Mouse (Mus musculus): Measurements from ENCODE around the gene Vangl2. TPM values are rescaled to one million over a fixed set of nuclear protein-coding genes. Genes with fewer than 3 reads are reported as not detected.

The Vangl2 gene
- total RNA-seq, 2 experiments from 2014 or later = 17.4 to 21.5 TPM

DNA sequence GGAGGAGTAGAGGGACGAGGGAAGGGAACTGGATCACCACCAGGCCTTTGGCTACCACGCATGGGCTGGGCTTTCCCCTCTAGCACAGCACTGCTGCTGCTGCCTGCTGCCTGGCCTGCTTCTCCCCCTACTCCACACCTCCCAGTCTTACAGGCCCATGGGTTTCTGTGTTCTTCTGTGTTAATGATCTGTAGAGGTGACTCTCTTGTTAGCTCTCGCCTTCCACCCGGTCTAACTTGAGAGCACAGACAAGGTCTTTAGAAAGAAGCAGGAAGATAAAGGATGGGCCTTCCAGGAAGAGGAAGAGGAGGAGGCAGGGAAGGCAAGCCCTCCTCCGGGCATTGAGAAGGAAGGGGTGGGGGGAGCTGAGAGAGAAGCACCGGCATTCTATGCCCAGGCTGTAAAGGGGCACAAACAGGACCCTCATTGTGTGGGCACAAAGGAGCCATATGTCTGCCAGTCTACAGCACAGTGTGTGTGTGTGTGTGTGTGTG, 20.0 kb upstream of the Vangl2 start:
- no peak for DNase-seq (ENCODE audit: low spot score in 2 of 2)
- intact Hi-C loops (cut with DNase I) = loop anchor here (5.0 to 10.0 kb wide), 2 partner anchors 34 to 267 kb away; partner anchors contain the start of genes Copa and Ncstn

DNA sequence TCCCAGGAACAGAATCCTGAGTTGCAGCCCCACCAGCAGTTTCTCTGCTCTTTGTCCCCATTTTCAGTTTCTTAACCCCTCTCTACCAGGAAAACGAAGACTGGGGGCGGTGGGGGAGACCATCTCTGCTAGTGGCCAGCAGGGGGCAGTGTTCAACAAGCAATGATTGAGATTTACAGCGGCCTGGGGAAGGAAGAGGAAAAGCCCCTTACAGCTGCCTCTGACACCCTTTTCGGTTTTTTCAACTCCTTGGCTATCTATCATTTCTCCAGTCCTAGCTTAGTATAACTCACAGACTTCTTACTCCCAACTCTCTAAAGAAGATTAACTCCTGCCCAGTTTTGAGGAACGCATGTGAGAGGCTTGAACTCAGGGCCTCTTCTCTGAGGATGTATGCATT, 18.7 kb upstream of the Vangl2 start:
- intact Hi-C loops (cut with DNase I) = loop anchor here (5.0 to 10.0 kb wide), 2 partner anchors 35 to 268 kb away; partner anchors contain the start of genes Copa and Ncstn
- peak; percentile 66 to 73 for DNase-seq (ENCODE audit: low spot score in 2 of 2)

DNA sequence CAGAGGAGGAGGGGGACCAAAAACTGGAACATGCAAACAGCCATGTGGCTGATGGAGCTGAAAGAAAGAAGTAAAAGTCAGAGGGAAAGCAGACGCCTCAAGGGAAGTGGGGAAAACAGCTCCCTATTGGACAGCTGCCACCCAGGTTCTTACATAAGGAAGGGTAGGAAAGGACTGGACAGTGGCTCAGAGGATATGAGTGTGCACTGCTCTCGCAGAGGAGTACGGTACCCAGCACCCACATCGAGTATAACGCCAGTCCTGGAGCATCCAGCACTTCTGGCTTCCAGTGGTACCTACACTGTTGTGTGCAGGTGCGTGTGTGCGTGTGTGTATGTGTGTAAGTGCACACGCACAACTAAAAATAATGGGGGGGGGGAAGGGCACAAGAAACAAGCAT, 18.2 kb upstream of the Vangl2 start:
- no peak for DNase-seq (ENCODE audit: low spot score in 2 of 2)
- intact Hi-C loops (cut with DNase I) = loop anchor here (5.0 to 10.0 kb wide), 2 partner anchors 36 to 268 kb away; partner anchors contain the start of genes Copa and Ncstn

DNA sequence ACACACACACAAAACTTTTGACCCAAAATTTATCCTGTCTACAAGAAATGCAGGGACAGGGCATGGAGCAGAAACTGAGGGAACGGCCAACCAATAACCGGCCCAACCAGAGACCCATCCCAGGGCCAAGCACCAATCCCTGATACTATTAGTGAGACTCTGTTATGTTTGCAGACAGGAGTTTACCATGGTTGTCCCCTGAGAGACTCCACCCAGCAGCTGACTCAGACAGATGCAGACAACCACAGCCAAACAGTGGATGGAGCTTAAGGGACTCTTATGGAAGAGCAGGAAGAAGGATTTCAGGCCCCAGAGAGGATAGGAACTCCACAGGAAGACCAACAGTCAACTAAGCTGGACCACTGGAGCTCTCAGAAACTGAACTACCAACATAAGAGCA, 1.7 kb upstream of the Vangl2 start:
- intact Hi-C loops (cut with DNase I) = no loop called here
- no peak for DNase-seq (ENCODE audit: low spot score in 2 of 2)

DNA sequence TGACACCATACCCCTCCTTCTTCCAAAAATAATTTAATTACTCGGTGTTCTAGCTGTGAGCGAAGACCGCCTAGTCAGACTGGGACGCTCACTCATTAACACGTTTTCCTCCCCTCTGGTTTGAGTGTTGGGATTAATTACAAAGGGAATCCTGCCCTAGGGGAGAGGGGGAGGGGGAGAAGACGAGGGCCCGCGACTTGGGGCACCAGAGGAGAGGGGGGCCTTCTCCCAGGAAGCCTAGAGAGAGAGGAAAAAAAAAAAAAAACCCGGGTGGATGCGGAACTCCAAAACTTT, 488 bp downstream of the Vangl2 start:
- intact Hi-C loops (cut with DNase I) = no loop called here
- DNase-seq (ENCODE audit: low spot score in 2 of 2) = no peak

DNA sequence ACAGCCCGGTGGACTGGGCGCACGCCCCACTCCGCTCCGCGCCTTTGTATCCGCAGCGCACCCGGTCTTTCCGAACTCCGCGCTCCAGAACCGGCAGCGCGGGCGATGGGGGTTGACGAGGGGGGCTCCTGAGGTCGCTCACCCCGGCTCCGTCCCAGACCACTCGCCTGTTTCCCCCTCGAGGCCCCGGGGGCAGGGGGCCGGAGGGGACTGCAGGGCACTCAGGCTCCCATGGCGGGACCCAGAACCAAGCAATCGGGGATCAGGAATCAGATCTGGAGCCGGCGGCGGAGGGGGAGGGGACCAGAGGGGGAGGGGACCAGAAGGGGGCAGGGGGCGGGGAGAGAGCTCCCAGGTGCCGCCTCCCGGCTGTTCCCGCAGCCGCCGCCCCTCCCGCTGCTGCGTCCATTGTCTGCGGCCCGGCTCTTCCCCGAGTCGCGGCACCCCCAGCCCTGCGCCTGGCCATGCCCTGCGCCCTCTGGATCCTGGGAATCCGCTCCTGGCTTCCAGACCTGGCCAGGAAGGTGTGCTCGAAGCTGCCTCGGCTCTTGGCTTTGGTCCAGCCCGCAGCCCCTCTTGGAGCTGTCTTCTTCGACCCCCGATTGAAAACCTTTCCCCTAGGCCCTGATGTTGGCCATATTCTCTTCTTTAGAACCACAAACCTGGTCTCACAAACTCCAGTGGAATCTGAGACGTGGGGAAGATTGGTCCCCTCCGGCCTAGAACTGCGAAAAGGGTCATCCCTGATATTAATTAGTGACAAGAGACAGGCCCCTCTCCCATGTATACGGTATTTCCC, 1.0 kb downstream of the Vangl2 start:
- intact Hi-C loops (cut with DNase I) = no loop called here
- peak; percentile 82 to 87 for DNase-seq (ENCODE audit: low spot score in 2 of 2)

DNA sequence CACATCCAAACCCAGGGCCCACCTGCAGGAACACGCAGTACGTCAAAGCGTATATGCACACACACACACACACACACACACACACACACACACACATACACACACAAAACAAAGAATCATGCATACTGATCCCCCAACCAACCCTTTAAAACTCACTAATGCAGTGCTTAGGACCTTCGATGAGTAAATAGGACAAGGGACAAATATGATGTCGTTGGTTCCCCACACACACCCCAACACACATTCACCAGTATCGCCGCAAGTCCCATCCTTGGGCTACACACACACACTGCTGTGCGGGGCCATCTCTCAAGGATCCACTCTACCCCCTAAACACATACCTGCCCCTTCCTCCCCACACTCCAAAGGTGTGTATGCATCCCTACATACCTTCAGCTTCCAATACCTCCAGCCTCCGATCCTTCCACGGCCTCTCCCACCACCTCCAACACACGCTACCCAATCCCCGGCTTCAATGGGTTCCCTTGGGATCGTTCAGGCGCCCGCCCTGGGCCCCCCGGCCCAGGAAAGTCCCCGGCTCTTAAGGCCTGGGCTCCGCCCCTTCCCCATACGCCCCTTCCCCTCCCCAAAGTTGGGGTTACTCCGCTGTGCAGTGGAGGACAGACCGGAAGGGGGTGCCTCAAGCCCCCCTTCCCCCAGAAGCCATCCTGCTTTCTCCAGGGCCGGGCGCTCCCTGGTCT, 1.9 kb downstream of the Vangl2 start:
- intact Hi-C loops (cut with DNase I) = no loop called here
- DNase-seq (ENCODE audit: low spot score in 2 of 2) = no peak

DNA sequence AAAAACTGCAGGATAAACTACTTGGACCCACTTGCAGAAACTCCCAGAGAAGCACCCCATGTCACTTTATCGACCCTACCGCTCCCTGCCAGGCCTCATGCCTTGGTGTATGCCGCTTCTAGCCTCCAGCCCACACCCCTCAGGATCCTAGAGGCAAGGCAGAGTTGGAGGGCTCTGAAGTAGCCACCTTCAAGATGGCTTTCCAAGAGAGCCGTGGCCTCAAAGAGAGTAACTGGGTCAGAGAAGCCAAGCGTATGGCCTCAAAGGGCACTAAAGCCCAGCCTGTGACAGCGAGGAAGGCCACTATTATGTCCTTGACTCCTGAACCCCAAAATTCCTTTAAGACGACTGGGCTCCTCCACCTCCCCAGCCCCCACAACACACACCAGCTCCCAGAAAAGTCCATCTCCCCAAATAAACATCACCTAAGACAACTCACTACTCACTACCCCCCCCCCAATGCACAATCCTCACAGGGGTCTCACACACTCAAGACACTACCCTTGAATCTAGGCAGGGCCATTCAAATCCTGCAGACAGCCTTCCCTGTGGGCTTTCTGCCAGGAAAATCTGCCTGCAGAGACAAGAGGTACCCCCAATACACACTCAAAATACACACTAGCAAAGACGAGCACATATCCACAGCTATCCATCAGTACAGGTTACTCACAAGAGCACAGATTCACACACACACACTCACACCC, 2.9 kb downstream of the Vangl2 start:
- intact Hi-C loops (cut with DNase I) = no loop called here
- DNase-seq (ENCODE audit: low spot score in 2 of 2) = no peak

DNA sequence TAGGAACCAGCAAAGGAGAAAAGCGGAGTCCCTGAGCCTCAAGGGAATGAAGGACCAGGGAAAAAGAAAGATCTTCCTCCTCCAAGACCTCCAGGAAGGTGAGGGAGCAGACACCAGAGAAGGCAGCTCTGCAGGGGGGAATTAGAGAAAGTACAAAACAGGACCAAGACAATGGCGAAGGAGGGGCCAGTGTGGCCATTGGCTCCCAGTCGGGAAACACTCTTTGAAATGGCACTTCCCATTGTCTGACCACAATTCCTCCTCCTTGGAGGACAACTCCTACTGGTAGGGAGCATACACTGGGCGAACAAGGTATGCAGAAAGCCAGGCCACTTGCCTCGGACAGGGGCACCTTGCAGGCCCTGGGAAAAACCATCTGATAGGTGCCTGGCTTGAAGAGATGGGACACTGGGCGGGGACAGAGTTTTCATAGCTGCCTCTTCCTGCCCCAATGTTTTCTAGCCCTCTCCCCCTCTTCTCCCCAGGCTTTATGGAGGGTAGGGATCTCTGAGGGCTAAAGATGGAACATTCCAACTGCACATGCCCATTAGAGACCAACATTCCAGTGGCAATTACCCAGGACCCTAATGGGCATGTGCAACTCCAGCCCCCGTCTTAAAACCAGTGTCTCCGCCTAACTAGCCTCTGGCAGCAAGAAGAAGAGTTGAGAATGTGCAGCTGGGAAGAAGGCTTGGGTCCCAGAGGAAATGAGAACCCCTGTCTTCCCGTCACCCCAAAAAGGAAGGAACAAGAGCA, 3.9 kb downstream of the Vangl2 start:
- intact Hi-C loops (cut with DNase I) = no loop called here
- no peak for DNase-seq (ENCODE audit: low spot score in 2 of 2)

DNA sequence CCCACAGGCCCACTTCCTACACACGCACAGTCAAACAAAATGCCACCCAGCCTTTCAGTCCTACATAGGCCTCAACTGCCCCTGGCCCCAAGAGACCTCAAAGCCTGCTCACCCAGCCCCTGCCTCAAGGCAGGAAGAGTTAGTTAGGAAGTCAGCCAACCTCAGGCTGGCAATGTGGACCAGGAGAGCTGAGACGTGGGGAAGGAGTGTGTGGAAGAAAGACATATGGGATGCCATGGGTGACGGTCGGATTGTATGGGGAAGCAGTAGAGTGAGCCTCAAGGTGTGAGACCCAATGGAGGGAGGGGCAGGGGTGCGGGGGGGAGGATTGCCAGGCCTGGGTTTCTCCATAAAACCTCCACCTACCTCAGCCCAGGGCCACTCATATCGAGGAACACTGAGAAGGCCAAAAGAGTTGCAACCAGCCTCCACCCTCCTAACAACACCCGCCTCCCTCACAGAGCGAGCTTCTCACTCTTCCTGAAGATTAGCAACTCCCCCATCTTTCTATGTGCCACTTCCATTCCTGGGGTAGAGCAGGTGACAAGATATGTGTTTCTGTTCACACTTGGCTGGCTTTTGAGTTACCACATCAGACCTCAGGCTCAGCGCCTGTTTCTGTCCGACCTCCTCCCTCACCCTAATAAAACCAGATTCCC, 8.3 kb downstream of the Vangl2 start:
- intact Hi-C loops (cut with DNase I) = no loop called here
- DNase-seq (ENCODE audit: low spot score in 2 of 2) = no peak

DNA sequence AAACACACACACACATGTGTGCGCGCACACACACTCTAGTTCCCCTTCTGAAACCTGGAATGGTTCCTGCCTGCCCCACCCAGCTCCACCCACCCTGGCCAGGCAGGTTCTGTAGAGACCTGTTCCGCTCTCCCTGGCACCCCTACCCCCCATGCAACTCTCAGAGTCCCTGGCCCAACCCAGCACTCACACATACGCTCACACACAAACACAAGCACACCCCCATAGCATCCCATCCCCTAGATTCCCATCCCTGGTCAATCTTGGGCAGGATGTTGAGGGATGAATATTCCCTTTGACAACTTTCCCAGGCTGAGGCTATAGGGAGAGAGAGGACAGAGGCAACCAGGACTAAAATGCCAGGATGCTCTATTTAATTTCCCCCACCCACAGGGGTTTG, 8.9 kb downstream of the Vangl2 start:
- DNase-seq (ENCODE audit: low spot score in 2 of 2) = no peak
- intact Hi-C loops (cut with DNase I) = no loop called here

DNA sequence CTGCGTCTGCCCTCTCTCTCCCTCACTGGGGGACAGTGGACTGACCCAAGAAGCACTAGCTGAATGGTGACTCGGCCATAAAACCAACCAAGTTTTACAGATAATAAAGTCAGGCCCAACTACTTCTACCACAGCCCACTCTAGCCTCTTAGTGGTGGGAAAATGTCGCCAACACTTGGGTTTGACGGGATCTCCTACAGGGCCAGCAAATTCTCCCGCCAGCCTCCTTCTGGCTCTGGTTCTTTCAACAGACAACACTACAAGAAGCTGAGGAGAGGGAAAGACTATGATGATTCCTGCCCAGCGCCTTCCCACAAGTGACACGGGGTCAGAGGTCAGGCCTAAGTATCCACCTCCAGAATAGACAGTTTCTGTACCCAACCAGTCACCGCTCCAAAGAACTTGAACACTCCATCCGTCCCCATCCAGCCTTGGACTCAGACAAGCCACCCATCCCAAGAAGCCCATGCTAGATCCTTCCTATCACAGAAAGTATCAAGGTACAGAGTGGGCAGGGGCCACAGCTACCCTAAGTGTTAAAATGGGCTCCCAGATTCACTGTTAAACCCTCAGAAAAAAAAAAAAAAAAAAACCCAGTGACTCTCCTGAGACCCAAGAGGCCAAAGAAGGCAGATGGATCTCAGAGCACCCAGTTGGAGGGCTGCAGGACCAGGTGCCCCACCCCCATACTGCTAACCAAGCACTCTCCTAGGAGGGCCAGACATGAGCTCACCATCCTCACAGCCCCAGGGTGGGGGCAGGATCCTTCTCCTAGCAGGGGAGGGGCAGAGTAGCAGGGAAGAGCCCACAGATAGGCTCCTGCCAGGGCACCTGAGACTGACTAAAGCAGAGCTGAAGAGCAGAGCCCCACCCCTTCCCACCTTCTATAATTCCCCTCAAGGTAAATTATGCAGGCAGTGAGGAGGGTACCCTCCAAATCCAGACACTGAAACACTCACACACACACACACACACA, 9.6 kb downstream of the Vangl2 start:
- intact Hi-C loops (cut with DNase I) = no loop called here
- DNase-seq (ENCODE audit: low spot score in 2 of 2) = no peak

DNA sequence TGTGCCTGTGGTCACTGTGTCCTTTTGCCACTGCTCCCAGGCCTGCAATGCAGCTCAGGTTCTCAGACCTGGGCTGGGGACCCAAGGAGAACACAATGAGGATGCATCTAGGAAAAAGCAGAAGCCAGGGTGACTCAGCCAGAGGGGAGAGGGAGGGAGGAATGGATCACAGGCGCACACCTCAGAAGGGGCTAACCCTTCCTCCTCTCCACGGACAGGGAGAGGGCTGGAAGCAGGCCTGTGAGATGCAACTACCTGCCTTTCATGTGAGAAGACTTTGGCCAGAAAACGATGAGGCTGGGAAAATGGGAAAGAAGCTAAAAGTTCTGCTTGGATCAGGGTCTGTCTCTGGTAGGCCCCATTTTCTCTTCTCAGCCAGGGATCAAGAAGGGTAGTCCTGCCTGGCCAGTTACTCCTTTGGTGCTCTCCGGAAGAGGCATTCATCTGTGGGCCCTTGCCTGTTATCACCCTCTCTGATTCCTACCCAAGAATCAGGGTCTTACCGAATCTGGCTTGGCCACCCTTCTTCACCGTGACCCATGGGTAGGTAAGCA, 10.7 kb downstream of the Vangl2 start:
- intact Hi-C loops (cut with DNase I) = no loop called here
- DNase-seq (ENCODE audit: low spot score in 2 of 2) = no peak

DNA sequence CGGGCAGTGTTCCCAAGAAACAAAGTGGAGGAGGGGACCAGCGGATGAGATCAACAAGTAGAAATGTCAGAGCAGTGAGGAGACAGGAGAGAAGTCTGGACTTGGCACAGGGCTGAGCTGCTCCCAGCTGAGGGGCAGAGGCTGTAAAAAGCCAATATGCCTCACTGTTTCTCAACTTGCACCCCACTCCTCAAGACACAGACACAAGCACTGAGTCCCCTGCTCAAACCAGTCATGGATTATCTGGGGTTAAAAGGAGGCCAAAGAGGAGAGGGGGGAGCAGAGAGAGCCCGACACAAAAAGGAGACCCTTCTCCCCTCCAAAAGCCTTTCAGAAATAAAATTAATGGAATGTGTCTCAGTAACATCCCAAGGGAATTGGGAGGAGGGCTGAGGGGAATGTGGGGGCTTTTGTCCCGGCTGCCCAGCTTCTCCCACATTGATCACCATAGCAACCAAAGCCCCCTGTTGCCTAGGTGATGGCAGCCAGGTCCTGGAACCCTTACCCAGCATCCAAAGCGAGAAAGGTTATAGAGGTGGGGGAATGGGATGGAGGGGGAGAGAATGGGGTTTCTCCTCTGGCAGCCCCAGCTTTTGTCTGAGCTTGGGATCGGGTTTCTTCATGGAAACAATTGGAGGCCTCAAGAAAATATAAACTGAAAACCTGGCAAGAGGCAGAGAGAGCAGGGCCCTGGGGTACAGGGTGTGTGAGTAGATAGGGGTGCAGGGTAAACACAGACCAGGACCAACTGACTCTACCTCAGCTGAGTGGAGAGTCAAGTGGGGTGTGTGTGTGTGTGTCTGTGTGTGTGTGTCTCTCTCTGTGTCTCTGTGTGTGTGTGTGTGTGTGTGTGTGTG, 11.4 kb downstream of the Vangl2 start:
- intact Hi-C loops (cut with DNase I) = no loop called here
- no peak for DNase-seq (ENCODE audit: low spot score in 2 of 2)

DNA sequence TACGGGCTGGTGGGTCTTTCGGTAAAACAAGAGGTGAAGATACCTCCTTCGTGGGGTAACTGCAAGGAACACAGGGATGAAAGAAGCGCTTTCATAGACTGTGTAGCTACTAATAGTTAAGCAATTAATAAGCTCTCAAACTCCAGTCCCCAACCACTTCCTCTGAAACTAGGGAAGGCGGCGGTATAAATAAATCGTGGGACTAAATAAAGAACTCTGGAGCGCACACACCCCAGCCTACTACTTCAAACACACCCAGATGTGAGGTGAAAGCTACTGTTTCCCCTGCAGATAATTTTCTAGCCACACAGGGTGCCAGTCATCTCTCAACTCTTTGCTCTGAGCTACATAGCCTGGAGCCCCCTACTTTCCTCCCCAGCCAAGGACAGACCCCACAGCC, 12.2 kb downstream of the Vangl2 start:
- intact Hi-C loops (cut with DNase I) = no loop called here
- DNase-seq (ENCODE audit: low spot score in 2 of 2) = no peak

DNA sequence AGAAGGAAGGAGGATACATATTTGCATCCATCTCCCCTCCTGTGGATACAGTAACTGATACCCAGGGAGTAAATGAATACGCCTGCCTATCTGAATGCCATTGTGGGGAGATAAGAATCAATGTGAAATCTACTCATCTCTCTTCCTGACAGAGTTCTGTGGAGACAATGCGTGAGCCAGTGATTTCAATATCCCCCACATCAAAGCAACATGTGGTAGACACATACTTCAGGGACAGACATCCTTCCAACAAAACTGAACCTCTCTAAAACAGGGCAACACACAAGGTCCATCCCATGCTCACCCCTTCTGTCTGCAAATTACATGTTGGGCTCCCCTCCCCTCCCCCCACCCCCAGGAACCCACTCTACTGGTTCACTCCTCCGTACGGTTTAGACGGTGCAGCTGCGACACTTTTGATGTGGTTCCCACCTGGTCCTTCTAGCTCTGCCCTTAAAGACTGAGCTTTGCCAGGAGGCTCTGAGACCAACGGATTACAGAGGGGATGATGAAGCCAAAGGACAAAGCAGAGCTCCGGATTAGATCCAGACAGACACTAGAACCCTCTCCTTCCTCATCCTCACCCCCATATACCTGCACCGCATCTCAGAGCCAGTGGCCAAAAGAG, 12.8 kb downstream of the Vangl2 start:
- DNase-seq (ENCODE audit: low spot score in 2 of 2) = no peak
- intact Hi-C loops (cut with DNase I) = no loop called here

Data from left cerebral cortex, postnatal 14 days (tissue).